Mouse (Mus musculus) heart, postnatal 25 days (tissue): ENCODE results near the gene Ppp3ca. TPM values are rescaled to one million over a fixed set of nuclear protein-coding genes. Genes with fewer than 3 reads are reported as not detected.

Source experiments
- DNase-seq: peaks from one replicate; pipeline ENCODE4 v3.0.0; 2022; ENCODE audit warnings: low spot score
- intact Hi-C: fragments of 180-260 bp; cut with DNase I; formaldehyde crosslinking; loops from one replicate; pipeline ENCODE4 v1.15.1; 2025
- microRNA-seq: library from miRNA; unstranded; fragments of <30 nt; microRNA quantifications from one replicate; pipeline ENCODE4 v1.2.0, GENCODE M21; 2022
- total RNA-seq, 2 experiments: library from RNA; stranded (reverse); gene quantifications; 2 replicates each; pipeline ENCODE4 v1.2.3; 2021

Ppp3ca gene
- total RNA-seq, 2 experiments from 2014 or later, result 40.3 to 43.2 TPM

- no peak for DNase-seq
- intact Hi-C loops, result no loop called here
These were observed 278.2 kb downstream of the Ppp3ca start for GRCm38 (mm10) chr3:136948142-136948541.

GRCm38 (mm10) chr3:136951792-136952191 lies 281.9 kb downstream of the Ppp3ca start:
- intact Hi-C loops, result no loop called here
- no peak for DNase-seq

DNA sequence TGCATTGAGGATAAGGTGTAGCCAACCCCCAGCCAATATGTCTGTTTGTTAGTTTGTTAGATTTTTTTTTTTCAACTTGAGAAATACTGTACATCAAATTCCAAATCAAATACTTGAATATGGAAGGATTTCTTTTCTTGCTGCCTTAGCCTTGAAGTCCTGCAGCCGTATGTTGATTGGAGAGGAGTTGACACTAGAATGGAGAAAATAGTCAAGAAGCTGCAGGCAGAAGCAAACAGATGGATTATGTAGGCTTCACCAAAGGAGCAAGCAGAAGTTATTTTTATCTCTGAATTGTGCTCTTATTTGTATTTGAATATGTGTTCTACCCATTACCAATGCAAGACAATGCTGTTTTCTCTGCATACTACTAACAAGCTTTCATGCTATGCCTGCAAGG lies 282.9 kb downstream of the Ppp3ca start:
- intact Hi-C loops, result no loop called here
- no peak for DNase-seq

DNA sequence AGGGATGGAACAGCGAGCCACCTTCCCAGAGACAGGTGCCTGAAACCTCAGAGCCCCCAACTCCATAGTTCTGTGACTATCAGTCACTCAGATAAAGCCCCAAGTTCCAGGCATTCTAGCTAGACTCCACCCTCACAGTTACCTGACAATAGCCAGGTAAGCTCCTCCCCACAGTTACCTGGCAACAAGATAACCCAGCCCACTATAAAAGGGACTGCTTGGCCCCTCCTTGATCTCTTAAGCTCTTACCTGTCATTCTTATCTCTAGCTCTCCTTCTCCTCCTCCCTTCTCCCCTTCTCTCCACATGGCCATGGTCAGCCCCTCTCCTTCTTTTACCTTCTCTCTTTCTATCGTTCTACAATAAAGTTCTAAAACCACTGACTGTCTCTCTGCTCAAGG lies 285.1 kb downstream of the Ppp3ca start:
- intact Hi-C loops, result no loop called here
- no peak for DNase-seq

DNA sequence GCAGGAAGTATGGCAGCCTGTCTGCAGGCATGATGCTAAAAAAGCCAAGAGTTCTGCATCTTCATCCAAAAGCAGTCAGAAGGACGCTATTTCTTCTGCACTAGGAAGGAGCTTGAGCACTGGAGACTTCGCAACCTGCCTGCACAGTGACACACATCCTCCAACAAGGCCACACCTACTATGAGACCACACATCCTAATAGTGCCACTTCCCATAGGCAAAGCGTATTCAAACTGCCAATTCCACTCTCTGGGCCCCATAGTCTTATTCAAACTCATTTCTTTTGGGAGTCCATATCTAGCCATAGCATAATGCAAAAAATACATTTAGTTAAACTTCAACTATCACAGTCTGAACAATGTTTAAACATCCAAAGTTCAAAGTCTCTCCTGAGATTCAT lies 290.4 kb downstream of the Ppp3ca start:
- intact Hi-C loops, result no loop called here
- no peak for DNase-seq

DNA sequence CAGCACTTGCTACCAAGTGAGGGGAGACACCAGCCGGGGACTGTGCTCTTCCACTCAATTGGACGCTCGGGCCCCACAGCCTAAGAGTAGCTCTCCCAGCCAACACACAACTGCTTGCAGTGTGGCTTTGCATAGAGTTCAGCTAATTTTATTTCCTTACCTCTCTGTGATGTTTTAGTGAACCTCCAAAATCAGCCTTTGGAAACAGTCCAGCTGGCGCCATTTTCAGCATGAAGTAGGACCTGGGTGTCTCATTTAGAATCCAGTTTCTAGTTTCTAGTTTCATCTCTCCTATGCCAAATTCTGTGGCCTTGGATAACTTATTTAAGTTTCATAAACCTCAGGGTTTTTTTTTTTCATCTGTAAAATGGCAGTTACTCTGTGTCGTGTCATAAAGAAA lies 296.9 kb downstream of the Ppp3ca start:
- intact Hi-C loops, result no loop called here
- DNase-seq, result no peak

GRCm38 (mm10) chr3:136967510-136967909 lies 297.6 kb downstream of the Ppp3ca start:
- intact Hi-C loops, result no loop called here
- no peak for DNase-seq

- intact Hi-C loops, result no loop called here
These were observed 299.9 kb downstream of the Ppp3ca start for GRCm38 (mm10) chr3:136969796-136970195.

DNA sequence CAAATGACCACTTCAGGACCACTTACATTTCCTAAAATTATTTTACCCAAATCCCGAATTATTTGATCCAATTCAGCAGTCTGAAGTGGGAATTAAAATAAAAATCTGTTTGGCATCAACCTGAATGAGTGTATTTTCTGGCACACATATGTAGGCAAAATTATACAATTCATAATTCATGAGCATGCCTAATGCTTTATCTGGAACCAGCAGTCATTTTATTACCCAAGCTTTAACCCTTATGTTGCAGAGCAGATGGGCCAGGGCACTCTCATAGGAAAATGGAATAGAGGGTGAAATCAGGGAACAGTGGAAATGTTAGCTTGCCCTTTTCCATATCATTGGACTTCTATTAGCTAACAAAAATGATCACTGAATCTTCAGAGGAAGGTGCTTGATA lies 307.9 kb downstream of the Ppp3ca start:
- intact Hi-C loops, result no loop called here
- DNase-seq, result no peak

More at GRCm38 (mm10) chr3:136969796-136970195, 299.9 kb downstream of the Ppp3ca start:
- peak; percentile 6 for DNase-seq

- no peak for DNase-seq
- intact Hi-C loops, result no loop called here
These were observed 311.1 kb downstream of the Ppp3ca start for GRCm38 (mm10) chr3:136980915-136981588.

- intact Hi-C loops, result no loop called here
- no peak for DNase-seq
These were observed 311.6 kb downstream of the Ppp3ca start for GRCm38 (mm10) chr3:136981589-136981924.

DNA sequence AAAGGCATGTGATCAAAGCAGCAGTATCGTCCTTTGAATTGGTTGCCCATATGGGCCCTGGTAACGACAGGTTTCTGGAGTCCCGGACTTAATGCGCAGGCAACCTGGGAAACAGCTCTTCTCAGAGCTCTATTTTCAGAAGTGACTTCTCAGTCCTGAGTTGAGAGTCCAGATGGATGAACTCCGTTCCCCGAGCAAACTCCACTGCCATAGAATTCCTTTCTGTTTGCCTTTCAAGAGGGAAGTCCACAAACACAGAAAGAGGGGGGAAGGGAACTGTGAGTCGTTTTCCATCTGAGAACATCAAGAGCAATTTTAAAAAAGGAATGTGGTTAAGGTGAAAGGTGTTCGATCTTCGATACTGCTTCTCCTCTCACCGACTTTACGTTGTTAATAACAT lies 312.1 kb downstream of the Ppp3ca start:
- intact Hi-C loops, result no loop called here
- DNase-seq, result no peak

GRCm38 (mm10) chr3:136986096-136986881 lies 316.4 kb downstream of the Ppp3ca start:
- intact Hi-C loops, result no loop called here
- DNase-seq, result no peak

Small RNA genes lying within 50 kb of the gene (microRNA-seq; reads per million reads assigned to microRNA genes)
- not detected for gene Gm44327
